Mouse (Mus musculus): ENCODE measurements around the gene Sav1.

The Sav1 gene

DNA sequence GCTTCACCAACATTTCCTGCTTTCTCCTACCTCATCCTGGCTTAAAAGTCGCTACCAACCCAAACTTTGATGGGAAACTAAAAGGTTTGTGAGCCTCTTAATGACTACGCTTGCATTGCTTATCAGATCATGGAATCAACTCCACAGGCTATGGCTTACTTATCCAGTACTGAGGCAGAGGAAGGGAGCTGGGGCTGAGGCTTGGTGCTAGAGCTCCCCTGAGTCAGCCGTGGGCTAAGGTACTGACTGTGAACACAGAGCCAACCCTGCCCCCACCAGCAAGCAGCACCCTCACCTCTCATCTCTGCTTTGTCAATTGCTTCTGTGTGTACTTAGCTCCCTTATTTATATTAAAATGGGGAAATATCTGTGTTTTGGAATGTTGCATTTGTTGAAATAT, 39.3 kb downstream of the Sav1 start:
- no peak for DNase-seq

DNA sequence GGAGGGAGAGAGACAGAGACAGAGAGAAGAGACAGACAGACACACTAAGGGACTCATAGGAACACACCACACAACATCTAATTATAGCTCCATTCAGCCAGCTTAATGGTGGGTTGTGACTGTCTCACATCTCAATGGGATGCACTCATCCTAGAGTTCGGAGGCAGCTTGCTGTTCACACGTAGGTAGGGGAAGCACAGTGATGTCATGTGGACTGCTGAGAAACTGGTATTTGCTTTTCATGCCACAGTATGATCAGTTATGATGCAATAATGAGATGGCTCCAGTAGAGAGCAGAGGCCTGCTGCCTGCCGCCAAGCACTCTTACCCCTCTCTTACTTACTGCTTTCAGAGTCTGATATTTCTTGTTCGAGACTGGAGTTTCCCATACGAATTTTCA, 40.9 kb downstream of the Sav1 start:
- no peak for DNase-seq

DNA sequence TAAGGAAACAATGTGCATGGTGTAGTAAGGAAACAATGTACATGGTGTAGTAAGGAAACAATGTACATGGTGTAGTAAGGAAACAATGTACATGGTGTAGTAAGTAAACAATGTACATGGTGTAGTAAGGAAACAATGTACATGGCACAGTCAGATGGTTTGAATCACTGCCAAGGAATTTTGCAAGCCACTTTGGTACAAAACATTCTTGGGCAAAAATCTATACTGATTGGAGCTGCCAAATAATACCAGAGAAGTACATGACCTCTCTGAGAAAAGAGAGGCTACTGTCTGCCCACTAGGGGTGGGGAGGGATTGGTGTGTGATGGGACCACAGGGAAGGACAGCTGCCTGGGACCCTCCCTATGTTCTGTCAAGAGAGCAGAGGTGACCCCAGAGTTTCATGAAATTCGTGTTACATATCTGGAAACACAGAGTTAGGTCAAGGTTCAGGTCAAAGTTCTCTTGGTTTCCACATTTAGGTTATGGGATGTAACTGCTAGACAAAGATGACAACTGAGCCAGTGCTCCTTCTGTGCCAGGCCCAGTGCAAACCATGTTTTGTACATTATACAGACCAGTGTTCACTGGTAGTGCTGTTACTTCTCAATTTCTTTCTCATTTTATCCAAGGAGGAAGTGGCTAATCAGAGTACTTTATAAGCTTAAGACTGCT, 45.0 kb downstream of the Sav1 start:
- DNase-seq, result no peak

DNA sequence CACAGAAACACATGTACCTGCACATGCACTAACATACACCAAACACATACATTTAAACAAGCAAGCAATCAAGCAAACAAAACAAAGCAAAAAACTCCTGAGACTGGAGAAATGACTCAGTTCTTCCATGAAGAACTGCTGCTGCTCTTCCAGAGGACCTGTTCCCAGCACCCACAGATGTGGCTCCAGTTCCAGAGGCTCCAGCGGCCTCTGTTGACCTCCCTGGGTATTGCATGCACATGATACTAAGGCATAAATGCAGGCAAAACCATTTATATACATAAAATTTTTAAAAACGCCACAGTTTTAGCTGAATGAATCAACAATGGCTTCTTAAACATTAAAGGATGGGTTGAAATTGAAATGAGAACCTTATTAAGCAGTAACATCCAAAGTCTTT, 47.5 kb downstream of the Sav1 start:
- DNase-seq, result no peak

DNA sequence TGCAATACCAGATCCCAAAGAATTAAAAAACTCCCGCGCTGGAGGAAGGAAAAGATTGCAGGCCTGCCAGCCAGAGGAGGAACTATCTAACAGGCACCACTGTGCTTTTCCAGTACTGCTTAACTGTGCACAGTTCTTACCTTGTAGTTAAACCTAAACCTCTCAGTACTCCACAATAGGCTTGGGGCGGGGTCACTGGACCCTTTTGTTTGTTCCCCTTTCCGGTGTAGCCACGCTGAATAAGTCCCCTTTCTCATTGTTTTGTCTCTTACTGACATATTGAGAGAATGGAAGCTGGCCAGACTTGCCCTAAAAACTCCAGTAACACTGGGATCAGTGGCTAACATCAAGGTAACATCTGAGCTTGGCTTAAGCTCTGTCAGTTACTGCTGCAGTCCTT, 49.1 kb downstream of the Sav1 start:
- no peak for DNase-seq

DNA sequence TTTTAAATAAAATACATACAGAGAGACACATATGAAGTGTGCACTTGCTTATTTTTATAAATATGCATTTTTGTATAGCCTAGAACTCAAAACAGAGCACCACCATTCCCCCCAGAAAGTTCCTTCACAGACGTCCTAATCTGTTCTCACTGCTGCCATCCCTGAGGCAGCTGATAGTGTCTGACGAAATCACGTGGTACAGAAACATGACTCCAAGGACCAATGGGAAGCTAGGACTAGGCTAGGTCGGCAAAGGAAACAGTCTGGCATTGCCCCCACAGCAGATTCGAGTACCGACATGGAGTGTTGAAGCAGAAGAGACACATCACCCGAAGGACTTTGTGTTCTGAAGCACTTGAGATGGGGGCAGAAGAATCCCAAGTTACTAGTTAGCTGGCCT, 60.1 kb downstream of the Sav1 start:
- no peak for DNase-seq

DNA sequence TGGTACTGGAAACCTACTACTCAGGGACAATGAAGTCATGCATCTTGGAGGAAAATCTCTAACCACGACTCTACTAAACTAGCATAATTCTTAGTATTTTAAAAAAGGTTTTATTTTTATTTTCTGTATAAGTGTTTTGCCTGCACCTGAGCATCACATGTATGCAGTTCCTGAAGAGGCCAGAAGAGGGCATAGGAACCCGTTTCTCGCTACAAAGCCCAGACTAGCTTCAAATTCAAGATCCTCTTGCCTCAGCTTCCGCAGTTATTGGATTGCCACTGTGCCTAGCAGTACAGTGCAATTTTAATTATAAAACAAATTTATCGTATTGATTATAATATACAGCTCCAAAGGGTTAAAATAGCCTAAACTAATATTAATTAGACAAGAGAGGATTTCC, 62.8 kb downstream of the Sav1 start:
- DNase-seq, result no peak

DNA sequence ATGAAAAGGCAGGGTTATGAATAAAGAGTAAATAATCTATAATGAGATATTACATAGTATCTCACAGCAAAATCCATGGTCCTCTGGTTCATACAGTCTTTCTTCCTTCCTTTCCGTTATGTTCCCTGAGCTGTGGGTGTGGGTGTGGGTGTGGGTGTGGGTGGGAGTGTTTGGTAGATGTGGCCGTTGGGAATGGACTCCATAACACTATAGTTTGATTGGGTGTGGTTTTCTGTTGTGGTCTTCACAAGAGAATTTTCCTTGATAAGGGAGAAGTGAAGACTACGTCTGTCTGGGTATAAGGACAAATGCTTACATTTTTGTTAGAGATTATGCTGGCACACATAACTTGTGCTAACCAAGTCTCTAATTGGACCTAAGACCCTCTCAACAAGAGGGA, 63.2 kb downstream of the Sav1 start:
- no peak for DNase-seq

DNA sequence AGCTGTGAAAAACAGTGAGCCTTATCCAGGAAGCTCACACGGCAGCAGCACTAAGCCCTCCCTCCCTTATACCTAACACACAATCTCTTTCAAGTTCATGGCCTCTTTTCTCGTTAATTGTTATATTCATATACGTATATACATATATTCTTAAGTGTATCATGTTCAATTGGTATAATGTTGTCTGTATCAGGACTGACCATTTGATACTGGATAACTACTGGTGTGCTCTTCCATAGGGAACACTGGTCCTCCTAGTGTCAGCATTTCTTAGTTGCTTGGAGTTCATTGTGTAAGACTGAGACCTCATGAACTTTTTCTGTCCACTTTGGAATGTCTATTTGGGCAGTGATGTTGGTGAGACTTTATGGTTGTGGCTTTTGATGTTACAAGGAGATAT, 63.7 kb downstream of the Sav1 start:
- no peak for DNase-seq

DNA sequence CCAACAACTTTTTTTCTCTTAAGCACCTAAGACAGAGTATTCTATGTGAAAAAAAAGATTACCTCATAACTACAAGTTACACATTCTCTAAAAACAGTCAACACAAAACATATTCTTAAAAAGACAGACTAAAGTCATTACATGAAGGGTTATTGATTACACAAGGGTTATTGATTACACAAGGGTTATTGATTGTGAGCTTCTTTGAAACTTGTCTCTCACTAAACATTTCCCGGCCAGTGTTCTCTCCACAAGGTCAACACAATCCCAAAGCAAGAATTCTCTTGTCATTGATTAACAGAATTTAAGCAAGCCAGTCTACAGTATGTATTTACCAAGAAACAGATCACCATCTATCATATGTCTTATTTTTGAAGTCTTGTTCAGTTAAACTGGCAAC, 64.7 kb downstream of the Sav1 start:
- DNase-seq, result no peak

DNA sequence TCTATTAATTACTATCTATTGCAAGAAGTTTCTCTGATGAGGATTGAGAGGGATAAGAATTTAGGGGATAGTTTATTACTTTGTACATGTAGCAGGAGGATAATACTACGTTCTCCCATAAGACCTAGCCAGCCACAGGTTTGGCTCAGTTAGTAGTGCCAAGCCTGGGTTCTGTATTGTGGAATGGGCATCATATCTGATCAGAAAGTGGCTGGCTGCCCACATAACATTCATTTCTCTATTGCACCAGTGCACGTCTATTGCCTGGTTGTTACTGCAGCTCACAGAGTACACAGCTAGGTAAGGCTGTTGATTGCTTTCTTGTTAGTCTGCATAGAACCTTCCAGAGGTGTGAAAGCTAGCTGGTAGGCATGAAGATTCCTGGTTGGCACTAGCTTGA, 68.9 kb downstream of the Sav1 start:
- no peak for DNase-seq

Data from kidney, adult 11 months (tissue).